Mouse (Mus musculus): ENCODE results near the gene 9130213A22Rik.

Gene 9130213A22Rik

DNA sequence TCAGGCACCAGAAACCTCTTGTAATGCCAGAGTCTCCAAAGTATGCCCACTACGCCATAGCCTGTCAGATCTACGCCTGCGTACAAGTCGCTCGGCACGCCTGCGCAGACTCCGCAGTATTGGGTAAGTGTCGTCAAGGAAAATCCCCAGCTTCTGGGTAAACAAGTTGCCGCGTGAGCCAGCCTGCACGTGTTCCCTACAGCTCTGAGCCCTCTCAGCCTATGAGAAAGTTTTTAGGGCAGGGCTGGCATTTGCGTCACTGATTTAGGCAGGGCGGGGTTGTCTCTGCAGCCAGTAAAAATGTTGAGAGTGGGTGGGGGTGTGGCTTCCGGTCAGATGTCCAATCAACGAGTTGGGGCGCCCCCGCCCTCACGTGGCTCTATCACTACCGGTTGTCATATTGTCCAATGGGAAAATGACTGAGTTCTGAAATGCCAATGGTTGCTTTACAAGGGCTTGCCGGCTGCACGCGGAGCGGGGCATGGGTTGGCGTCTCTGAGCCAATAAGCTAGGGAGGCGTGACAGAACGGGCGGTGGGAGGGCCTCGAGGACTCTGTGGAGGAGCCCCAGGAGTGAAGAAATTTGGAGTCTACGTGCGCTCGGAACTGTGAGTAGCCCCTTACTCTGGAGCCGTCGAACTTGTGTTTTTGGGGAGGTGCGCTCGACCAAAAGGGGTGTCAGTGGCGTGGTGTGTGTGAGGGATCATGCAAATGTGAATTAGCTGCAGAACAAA lies 27.5 kb downstream of the 9130213A22Rik start, which contains the start of gene Per1:
Per1 (plus strand) TSS at position 521 of the 733 bp plus-strand sequence.
- ChIA-PET POLR2A (interaction anchor here (0.6 to 19.7 kb wide), 58 partner anchors 8 to 1574 kb away, joined by 3 to 547 read pairs (median 5); partner anchors contain the start of genes Tmem107 (in 3 of the 4), 9130213A22Rik (in 2 of the 4), Borcs6 (in 2 of the 4) and Trp53 (in 2 of the 4)), CTCF (interaction anchor here in 3 of 4 experiments (0.6 to 2.0 kb wide), 14 partner anchors 12 to 538 kb away, joined by 3 to 13 read pairs (median 4); partner anchors contain the start of genes Fxr2 (in 1 of the 3) and Hes7 (in 1 of the 3))

DNA sequence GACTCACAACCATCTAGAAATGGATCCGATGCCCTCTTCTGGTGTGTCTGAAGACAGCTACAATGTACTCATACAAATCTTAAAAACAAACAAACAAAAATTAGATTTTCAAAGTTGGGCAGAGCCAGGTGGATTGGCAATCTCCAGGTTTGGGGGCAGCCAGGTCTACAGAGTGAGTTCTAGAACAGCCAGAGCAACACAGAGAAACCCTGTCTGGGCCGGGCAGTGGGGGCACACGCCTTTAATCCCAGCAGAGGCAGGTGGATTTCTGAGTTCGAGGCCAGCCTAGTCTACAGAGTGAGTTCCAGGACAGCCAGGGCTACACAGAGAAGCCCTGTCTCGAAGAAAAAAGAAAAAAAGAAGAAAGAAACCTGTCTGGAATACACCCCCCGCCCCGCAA lies 28.5 kb downstream of the 9130213A22Rik start:
- CTCF ChIA-PET: interaction anchor here in 3 of 4 experiments (0.6 to 3.0 kb wide), 11 partner anchors 13 to 918 kb away, joined by 3 to 14 read pairs (median 7); partner anchors contain the start of genes Borcs6 (in 1 of the 3) and Slc25a35 (in 1 of the 3)
- POLR2A ChIA-PET: interaction anchor here (0.8 to 19.7 kb wide), 30 partner anchors 9 to 241 kb away, joined by 3 to 547 read pairs (median 8); partner anchors contain the start of genes Tmem107 (in 3 of the 4), 9130213A22Rik (in 2 of the 4), Borcs6 (in 2 of the 4) and Cntrob (in 1 of the 4)

DNA sequence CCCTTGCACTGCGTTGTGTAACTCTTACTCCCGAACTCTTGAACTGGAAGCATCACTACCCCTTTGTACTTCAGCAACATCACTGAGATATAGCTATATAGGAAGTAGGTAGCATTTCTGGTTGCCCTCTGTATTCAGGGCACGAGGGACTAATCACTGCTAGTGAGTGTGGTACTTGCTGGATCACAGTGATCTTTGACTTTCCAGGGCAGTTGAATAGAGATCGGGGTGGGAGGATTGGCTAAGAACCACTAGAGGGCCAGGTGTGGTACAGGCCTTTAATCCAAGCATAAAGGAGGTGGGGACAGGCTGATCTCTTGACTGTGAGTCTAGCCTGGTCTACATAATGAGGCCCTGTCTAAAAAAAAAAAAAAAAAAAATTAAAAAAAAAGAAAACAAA lies 29.5 kb downstream of the 9130213A22Rik start:
- ChIA-PET POLR2A (interaction anchor here (0.6 to 19.7 kb wide), 20 partner anchors 8 to 64 kb away, joined by 3 to 547 read pairs (median 4); partner anchors contain the start of genes Tmem107 (in 3 of the 4), 9130213A22Rik (in 2 of the 4), Borcs6 (in 1 of the 4) and Hes7 (in 1 of the 4)), CTCF (interaction anchor here (0.6 to 3.0 kb wide), 21 partner anchors 8 to 366 kb away, joined by 3 to 14 read pairs (median 4); partner anchors contain the start of genes 9130213A22Rik (in 1 of the 4), Borcs6 (in 1 of the 4) and Slc25a35 (in 1 of the 4))

DNA sequence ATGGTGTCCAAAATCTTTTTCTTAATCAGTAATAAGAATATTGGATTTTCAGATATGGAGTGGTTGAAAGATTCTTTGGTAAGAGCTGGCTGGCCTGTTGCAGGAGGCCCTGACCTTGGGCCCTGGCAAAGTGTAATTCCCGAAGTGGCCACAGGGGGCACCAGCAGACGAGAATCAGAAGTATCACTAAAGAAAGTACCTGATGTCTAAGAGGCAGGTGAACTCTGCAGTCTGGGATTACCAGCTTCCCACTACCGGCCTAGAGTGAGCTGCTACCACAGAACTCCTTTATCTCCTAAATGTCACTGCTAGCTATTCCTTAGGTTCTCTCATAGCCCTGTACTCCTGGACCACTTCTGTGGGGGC lies 30.0 kb downstream of the 9130213A22Rik start:
- ChIA-PET POLR2A (interaction anchor here (0.6 to 19.7 kb wide), 16 partner anchors 10 to 64 kb away, joined by 3 to 547 read pairs (median 5); partner anchors contain the start of genes Tmem107 (in 3 of the 4), 9130213A22Rik (in 2 of the 4), Borcs6 (in 1 of the 4) and Hes7 (in 1 of the 4)), CTCF (interaction anchor here (0.5 to 3.0 kb wide), 22 partner anchors 9 to 367 kb away, joined by 3 to 14 read pairs (median 4); partner anchors contain the start of genes 9130213A22Rik (in 1 of the 4) and Slc25a35 (in 1 of the 4))

DNA sequence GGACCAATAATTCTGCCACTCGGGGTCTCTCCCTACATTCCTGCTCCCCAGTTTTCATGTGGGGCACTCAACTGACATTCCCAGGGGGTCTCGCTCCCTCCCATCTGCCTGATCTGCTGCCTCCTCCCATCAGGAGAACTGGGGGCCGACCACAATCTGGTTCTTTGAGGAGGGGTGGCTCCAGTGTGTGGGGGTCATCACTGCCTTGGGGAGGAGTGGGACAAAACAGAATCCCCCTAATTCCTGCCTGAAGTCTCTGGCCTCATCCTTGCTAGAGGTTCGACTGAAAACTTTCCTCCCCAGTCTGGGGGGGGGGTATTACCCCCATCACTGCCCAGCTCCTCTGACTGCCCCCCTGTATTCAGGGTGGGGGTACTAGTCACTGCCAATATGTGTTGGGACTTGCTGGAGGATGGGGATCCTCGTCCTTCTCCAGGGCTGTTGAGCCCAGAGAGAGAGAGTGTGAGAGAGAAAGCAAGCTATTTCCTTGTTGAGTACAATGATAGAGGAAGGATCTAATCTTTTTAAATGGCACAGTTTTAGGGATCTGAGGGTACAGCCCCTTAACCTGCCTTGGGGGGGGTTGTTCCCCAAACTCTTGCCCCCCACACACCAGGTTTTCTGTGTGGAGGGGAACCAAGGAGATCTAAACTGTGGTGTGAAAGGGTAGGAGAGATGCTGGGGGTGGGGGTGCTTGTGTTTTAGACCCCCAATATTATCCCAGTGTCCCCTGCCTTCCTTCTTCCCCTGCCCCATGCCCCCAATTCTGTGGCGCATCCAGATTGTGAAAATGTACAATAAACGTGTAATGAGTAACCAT lies 30.6 kb downstream of the 9130213A22Rik start:
- CTCF ChIA-PET: interaction anchor here (0.5 to 3.0 kb wide), 19 partner anchors 10 to 231 kb away, joined by 3 to 14 read pairs (median 4); partner anchors contain the start of gene 9130213A22Rik (in 1 of the 4)
- POLR2A ChIA-PET: interaction anchor here (0.7 to 19.7 kb wide), 15 partner anchors 8 to 67 kb away, joined by 3 to 547 read pairs (median 5); partner anchors contain the start of genes Tmem107 (in 3 of the 4), 9130213A22Rik (in 2 of the 4), Borcs6 (in 1 of the 4) and Hes7 (in 1 of the 4)

DNA sequence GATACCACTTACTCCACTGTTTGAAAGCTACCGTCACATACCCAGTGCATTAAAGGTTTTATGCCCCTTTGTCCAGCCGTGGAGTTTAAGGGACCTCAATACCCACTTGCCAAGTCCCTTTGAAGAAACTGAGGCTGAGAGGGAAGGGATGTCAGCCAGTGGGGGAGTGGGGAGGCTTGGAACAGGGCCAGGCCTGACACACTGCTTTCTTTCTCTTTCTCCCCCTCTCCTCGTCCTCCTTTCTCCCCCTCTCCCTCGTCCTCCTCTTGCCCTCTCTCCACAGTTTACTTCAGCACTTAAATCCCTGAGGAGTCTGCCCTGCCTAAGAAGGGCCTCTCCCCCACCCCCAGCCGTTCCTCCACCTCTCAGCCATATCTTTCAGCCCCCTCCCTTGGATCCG lies 32.0 kb downstream of the 9130213A22Rik start:
- ChIA-PET POLR2A (interaction anchor here in 3 of 4 experiments (0.9 to 19.7 kb wide), 5 partner anchors 14 to 508 kb away, joined by 3 to 547 read pairs (median 269); partner anchors contain the start of genes Tmem107 (in 3 of the 3), 9130213A22Rik (in 1 of the 3) and Hes7 (in 1 of the 3)), CTCF (interaction anchor here in 1 of 4 experiments (1.3 kb wide), 1 partner anchor 43 kb away, joined by 3 read pairs; no protein-coding TSS in a partner anchor)

DNA sequence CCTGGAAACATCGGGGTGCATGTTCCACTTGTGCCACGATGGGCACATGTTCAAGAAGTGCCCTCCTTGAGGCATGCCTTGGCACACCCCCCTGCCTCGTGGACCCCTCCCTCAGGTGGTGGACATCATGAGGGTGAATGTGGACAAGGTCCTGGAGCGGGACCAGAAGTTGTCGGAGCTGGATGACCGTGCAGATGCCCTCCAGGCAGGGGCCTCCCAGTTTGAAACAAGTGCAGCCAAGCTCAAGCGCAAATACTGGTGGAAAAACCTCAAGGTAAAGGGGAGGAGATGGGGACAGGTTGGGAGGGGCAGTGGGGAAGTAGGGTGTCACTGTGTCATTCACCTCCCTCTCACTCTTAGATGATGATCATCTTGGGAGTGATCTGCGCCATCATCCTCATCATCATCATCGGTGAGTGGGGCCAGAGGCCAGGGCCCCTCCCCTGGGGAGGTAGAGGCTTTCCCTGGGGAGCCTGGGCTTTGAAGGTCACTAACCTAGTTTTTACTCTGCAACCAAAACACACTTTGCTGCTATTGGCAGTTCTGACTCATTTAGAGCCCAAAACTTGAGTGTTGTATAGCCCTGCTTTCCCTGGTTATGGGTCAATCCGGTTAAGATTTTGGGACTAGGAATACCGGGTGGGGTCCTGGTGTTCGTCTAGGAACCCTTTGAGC lies 32.6 kb downstream of the 9130213A22Rik start:
- ChIA-PET POLR2A (interaction anchor here in 3 of 4 experiments (0.7 to 19.7 kb wide), 6 partner anchors 9 to 145 kb away, joined by 3 to 547 read pairs (median 138); partner anchors contain the start of genes Tmem107 (in 2 of the 3), 9130213A22Rik (in 1 of the 3) and Hes7 (in 1 of the 3)), CTCF (interaction anchor here in 1 of 4 experiments (1.0 kb wide), 1 partner anchor 23 kb away, joined by 3 read pairs; no protein-coding TSS in a partner anchor)

DNA sequence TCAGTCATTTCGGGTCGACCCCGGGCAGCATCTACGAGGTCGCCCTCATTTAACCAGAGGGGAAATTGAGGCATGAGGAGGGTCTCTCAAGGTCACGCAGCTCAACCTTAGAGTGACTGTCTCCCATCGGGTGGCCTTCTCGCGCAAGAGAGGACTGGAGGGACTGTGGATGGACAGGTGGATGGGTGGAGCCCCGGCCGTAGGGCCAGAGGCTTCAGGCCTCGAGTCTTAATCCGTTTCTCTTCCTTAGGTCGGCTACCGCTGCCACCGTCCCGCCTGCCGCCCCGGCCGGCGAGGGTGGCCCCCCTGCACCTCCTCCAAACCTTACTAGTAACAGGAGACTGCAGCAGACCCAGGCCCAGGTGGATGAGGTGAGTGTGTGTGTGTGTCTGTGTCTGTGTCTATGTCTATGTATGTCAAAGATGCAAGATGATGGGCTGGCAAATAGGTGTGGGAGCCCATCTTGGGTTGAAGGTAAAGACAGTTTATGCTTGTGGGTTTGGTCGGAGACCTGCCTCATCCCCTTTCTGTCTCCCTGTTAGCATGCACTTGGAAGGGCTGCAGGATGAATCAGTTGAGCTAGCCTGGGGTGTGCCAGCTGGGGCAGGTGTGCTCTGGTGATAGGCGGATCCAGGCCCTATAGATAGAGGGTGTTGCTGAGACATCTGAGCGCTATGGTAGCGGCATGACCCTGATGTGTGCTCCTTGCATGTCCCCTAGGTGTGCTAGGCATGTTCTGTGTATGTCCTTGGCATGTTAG lies 33.4 kb downstream of the 9130213A22Rik start:
- POLR2A ChIA-PET: interaction anchor here in 3 of 4 experiments (0.6 to 19.7 kb wide), 13 partner anchors 10 to 146 kb away, joined by 3 to 547 read pairs (median 10); partner anchors contain the start of genes Borcs6 (in 2 of the 3), Tmem107 (in 2 of the 3), 9130213A22Rik (in 1 of the 3) and Hes7 (in 1 of the 3)
- CTCF ChIA-PET: interaction anchor here in 1 of 4 experiments (1.0 kb wide), 1 partner anchor 22 kb away, joined by 3 read pairs; no protein-coding TSS in a partner anchor

DNA sequence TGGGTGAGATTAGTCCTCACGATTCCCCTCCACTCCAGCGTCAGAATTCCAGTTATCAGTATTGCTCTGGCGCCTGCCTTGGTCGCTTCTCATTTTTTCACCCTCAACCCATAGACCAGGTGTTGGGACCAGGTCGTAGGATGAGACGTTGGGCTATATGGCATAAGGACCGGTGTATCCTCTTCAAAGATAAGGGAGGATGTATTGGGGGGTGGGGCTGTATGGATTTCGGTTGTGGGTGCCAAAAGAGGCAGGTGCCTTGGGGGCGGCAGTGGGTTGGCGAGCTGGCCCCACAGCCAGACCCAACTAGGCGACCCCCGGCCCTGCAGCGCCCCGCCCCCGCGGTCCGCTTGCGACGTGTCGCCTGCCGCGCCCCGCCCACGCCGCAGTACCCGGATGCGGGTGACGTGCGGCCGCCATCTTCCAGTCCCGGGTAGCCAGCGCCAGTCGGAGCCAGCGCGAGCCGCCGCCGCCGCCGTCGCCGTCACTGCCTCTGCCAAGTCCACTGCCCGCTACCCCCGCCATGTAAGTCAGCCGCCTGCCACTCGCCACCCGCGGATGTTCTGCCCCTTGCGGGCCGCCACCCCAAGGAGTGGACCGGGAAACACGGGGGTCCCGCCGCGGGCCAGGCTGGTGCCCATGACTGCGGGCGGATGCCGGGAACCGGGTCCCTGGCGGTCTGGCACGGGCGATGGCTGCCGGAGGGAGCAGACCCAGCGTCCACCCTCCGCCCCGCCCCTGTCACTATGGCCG lies 34.1 kb downstream of the 9130213A22Rik start, which contains the start of gene Vamp2:
Vamp2 (plus strand) TSS at position 388 of the 753 bp plus-strand sequence.
- POLR2A ChIA-PET: interaction anchor here (0.6 to 19.7 kb wide), 21 partner anchors 9 to 329 kb away, joined by 3 to 547 read pairs (median 7); partner anchors contain the start of genes Tmem107 (in 3 of the 4), 9130213A22Rik (in 2 of the 4), Borcs6 (in 2 of the 4) and Hes7 (in 1 of the 4)
- CTCF ChIA-PET: interaction anchor here in 1 of 4 experiments (1.3 kb wide), 1 partner anchor 12 kb away, joined by 3 read pairs; no protein-coding TSS in a partner anchor

DNA sequence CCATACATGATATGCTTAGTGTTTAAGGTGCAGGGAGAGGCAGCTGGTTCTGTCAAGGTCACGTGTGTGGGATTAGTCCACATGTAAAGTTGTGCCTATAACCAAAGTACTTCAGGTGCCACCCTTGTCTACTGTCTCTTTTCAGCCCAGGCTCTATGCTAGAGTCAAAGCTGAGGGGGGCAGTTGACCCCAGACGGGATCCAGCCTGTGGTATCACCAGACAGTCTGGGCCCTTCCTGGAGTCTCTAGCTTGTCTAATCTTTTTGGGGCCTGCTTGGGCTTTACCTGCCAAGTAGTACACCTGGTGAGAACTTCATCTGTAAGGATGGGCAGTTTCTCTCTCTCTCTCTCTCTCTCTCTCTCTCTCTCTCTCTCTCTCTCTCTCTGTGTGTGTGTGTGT lies 34.8 kb downstream of the 9130213A22Rik start:
- ChIA-PET CTCF (interaction anchor here in 3 of 4 experiments (0.6 to 1.3 kb wide), 7 partner anchors 11 to 509 kb away, joined by 3 to 4 read pairs (median 4); no protein-coding TSS in a partner anchor), POLR2A (interaction anchor here (0.6 to 19.7 kb wide), 26 partner anchors 9 to 525 kb away, joined by 3 to 547 read pairs (median 6); partner anchors contain the start of genes Tmem107 (in 3 of the 4), 9130213A22Rik (in 2 of the 4), Borcs6 (in 2 of the 4) and Hes7 (in 1 of the 4))

DNA sequence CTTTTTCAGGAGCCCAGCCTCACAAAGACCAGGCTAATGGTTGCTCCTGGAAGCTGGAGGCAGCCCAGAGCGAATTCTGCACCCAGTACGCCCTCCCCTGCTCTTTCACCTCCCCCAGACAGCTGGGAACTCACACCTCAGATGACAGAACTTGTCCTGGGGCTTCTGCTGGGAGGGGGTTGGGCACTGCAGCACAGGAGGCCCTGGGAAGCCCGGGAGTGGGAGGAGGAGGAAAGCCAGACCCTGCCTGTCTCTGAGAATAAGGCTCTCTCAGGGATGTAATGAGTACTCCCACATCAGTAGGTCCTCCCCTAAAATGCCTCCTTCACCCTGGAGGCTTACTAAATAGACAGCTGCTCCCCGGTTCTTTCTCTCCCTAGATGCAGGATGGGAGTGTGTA lies 35.3 kb downstream of the 9130213A22Rik start:
- ChIA-PET CTCF (interaction anchor here in 3 of 4 experiments (0.6 to 1.3 kb wide), 8 partner anchors 11 to 509 kb away, joined by 3 to 5 read pairs (median 4); no protein-coding TSS in a partner anchor), POLR2A (interaction anchor here (0.6 to 19.7 kb wide), 24 partner anchors 8 to 526 kb away, joined by 3 to 547 read pairs (median 7); partner anchors contain the start of genes Tmem107 (in 3 of the 4), 9130213A22Rik (in 2 of the 4), Borcs6 (in 2 of the 4) and Hes7 (in 1 of the 4))

DNA sequence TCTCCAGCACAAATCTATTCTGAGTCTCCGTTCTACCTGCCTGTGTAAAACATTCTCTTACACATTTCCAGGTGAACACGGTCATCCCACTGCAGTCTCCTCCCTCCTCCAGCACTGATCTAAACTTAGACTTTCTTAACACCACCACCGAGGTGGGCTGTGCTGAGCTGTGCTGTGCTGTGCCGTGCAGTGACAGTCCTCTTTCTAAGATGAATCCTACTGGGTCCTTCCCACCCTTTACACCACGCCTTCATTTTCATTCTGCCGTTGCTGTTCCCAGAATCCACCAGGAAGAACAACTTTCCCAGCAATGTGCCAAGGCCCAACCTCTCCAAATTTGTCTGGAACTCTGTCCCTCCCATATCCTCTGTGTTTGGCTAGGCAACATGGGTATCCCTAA lies 36.0 kb downstream of the 9130213A22Rik start:
- CTCF ChIA-PET: interaction anchor here in 1 of 4 experiments (1.2 kb wide), 2 partner anchors 13 to 38 kb away, joined by 3 to 4 read pairs; no protein-coding TSS in a partner anchor
- POLR2A ChIA-PET: interaction anchor here in 3 of 4 experiments (1.1 to 19.7 kb wide), 15 partner anchors 9 to 36 kb away, joined by 4 to 547 read pairs (median 10); partner anchors contain the start of genes Tmem107 (in 3 of the 3), 9130213A22Rik (in 2 of the 3), Borcs6 (in 1 of the 3) and Hes7 (in 1 of the 3)

DNA sequence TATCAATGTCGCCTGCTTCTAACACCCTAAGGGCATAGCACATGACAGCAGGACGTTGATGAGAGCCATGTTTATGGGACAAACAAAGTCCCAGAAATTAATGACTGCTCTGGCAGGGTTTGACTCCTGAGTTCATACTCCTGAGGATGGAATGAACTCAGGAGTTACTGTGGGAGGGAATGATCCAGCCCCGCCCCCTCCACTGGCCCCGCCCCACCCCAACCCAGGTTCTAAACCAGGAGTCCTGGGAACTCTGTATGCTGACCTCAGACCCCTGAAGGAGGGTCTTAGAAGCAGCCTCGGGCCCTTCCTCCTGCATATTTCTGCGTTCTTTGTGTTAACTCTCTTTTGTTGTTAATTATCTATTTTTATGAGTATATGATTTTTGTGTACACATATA lies 36.8 kb downstream of the 9130213A22Rik start:
- CTCF ChIA-PET: no interaction called here

DNA sequence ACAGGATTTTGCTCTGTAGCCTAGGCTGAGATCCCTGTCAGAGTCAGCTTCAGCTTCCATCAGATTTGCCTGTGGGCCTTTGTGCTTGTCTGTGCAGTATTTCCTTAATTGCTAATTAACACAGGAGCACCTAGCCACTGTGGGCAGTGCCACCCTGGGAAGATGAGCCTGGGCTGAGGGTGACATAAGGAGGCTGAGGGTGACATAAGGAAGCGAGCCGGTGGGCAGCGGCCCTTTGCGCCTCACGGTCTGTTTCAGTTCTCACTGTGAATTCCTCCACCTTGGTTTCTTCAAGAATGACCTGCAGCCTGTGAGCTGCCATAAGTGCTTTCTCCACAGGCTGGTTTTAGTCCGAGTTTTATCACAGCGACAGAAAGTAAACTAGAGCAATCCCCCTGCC lies 40.8 kb downstream of the 9130213A22Rik start:
- ChIA-PET CTCF (interaction anchor here in 1 of 4 experiments (2.6 kb wide), 1 partner anchor 14 kb away, joined by 9 read pairs; no protein-coding TSS in a partner anchor), POLR2A (interaction anchor here in 3 of 4 experiments (1.4 to 13.3 kb wide), 12 partner anchors 8 to 40 kb away, joined by 3 to 547 read pairs (median 14); partner anchors contain the start of genes Borcs6 (in 2 of the 3), Per1 (in 2 of the 3), Vamp2 (in 2 of the 3) and 9130213A22Rik (in 1 of the 3))

More for the DNA sequence above, 36.8 kb downstream of the 9130213A22Rik start:
- POLR2A ChIA-PET: interaction anchor here (0.5 to 19.7 kb wide), 9 partner anchors 9 to 576 kb away, joined by 3 to 547 read pairs (median 15); partner anchors contain the start of genes Tmem107 (in 2 of the 4), 9130213A22Rik (in 1 of the 4), Hes7 (in 1 of the 4) and Per1 (in 1 of the 4)

Measured in embryonic stem cell, embryonic (primary cell).